Mouse (Mus musculus) frontal cortex, adult 2 months (tissue): ENCODE results near the gene Slc38a4. TPM values are rescaled to one million over a fixed set of nuclear protein-coding genes. Genes with fewer than 3 reads are reported as not detected.

Experiments used
- DNase-seq, 2 experiments: peaks; one replicate each; pipeline ENCODE4 v3.0.0; 2022; ENCODE audit warnings: low spot score in 1 of 2; ENCODE audit errors: extremely low spot score in 1 of 2
- polyA plus RNA-seq: library from polyadenylated mRNA; depleted of rRNA; stranded (reverse); fragments of >200 nt; gene quantifications from 2 replicates; pipeline ENCODE4 v1.2.3, GENCODE M21; 2012

Gene Slc38a4
- polyA plus RNA-seq, 1 experiment, result 1.3 TPM

DNA sequence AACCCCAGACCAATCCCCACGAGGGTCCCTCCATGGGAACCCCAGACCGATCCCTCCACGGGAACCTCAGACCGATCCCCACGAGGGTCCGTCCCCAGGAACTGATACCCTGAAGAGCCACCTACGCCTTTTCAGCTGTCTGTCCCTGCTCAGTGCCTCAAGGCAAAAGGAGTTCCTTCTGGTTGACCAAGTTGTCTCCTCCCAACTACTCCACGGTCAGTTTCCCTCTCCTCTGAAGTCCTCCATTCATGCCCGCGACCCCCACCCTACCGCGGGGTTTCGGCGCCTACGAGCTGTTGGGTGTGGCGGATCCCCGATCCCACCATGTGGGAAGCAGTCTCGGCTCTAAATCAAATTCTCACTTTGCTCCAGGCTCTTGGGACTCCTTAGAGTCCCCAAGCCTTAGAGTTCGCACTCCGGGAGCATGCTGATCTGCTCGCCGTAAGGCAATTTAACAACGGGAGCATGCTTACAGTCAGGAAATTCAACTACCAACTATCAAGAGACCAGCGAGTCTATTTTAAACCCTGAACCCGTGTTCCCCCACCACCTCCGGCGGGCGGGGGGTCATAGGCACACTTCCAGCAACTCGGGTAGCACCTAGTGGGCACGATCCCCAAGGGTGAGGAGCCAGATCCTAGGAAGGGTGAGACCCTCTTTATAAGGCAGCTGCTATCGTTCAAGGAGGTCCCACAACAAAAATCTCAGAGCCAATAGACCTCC lies 828 bp downstream of the Slc38a4 start:
- no peak for DNase-seq

DNA sequence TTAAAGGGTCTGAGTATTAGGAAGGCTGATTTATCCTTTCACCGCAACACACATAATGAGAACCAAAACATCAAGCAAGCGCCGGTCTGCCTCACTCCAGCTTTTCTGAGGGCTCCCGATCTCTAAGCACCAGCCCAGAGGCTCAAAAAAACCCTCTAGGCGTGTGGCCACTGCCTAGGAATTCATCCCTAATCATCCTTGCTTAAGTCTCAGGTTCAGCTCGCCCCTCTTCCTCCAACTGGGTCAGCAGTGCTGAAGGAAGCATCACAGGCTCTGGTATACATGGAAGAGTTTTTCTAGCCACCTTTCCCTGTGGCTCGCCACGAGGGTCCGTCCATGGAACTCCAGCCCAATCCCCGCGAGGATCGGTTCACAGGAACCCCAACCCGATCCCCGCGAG lies 1.6 kb downstream of the Slc38a4 start:
- no peak for DNase-seq

DNA sequence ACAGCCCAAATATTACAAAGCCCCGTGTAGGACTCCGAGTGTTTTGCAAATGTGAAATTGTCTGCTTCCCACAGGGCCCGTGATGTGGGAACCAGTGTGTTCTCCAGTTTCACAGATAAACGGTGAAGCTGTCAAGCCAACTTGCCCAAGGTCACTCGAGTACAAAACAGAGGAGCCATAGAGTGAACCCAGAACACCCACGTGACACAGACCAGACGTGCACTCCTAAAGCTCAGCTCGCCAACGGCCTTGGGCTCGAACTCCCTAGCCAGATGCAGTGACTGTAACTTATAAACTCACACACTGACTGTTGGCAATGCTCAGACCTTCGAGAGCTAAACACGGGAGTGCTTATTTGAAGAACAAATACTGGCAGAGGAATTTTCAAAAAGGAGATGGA lies 5.3 kb downstream of the Slc38a4 start:
- no peak for DNase-seq

DNA sequence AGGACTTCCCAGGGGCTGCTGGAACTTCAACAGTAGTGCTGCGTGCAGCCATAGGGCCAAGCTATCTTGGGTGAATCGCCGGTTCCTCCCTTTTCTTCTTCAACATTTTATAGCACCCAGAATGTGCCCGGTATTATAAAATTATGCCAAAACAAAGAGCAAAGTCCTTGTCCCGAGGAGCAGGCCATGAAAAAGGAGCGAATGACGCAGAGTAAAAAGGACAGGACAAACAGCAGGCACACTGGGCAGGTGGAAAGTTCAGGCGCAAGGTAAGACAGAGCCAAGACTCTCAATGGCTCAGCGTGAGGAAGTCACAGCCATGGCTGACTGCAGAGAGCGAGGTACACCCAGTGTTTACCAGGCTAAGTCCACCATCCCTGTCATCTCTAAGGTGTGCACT lies 5.7 kb downstream of the Slc38a4 start:
- DNase-seq, result no peak

DNA sequence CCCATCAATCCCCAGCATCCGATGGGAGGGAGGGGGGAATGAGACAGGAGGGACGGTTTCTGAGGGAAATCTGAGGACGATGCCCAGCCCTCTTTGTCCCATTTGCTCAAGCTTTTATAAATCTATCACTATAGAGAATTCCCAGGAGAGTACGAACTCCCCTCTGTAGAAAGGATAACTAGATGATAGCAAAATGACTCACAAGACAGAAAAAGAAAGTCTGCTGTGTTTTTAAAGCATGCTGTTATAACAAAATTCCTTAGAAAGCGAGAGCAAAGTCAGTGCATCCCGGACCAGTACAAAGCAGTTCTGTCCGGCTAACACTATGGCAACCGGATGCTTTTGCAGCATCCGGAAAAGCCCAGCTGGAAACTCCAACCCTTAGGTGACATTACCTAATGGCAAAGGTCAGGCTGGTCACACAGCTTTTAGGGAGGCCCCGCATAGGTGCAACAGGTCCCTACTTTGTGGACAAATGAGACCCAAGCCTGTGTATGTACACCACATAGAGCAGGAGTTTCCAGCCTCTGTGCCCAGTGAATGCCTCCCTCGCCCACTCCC lies 6.4 kb downstream of the Slc38a4 start:
- no peak for DNase-seq

DNA sequence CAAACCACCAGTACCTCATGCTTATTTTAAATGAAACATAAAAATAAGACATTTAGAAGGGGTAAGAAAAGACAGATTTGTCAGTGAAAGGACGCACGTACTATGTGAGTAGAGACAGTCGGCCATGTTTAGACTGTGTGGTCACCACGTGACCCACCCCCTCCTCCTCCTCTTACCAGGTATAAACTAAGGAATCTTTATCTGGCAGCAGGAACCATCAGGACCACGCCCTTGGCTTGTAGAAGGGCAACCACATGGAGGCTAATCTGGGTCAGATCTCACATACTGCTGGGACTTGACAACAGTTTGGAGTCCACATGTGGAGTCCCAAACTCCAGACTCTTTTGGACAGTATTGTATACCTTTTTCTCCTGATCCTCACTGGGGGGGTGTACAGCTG lies 7.5 kb downstream of the Slc38a4 start:
- no peak for DNase-seq

DNA sequence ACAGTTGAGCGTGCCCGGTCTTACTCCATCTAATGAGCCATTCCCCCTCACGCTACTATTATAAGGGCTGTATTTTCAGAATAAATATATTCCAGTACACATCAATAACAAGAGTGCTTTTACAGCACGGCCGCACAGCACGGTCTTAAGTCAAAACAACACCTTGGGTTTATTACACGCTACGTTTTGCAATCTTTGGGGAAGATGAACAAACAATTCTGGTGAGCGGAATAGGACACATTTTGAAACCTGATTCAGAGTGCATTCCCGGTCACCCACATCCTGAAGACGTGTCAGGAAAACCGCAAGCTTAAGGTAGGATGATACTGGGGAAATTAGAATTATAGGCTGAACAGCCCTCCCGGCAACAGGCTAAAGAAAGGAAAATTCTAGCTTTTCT lies 11.8 kb downstream of the Slc38a4 start:
- DNase-seq, result no peak

DNA sequence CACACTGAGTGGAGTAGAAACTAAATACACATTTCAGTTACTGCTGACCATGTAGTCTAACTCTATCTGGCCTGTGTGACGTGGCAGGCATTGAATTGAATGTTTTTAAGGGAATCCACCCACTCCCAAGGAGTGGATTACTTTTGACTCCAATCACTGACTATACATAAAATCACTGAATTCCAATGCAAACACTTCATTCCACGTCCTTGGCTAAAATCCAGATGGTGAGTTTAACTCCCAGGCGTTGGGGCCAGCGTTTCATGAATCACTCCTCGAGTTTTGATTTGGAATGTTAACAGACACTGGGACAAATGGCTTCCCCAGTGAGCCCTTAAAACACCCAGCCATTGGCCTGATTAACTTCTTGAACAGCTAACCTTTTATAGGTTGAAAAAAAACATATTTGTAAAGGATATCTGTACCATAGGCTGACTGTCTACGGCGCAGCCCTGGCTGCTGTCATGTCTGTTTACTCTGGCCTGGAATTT lies 13.7 kb downstream of the Slc38a4 start:
- DNase-seq, result peak in 1 of 2 experiments; percentile 5

DNA sequence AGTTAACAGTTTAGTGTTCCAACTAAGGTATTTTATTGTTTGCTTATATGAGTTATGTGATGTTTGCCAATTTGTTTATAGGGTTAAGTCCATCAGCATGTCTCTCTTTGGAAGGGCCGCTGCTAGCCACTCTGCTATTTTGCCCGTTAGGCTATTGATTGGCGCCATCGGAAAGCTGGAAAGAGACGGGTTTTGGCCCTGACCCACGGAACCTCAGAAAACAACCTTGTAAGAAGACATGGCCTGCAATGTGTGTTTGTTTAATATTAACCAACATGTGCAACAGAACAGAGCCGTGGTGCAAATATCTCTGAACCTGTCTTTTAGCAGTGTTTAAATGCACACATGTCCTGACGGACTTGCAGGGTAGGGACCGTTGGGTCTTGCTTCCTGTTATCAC lies 14.6 kb downstream of the Slc38a4 start:
- DNase-seq, result no peak

DNA sequence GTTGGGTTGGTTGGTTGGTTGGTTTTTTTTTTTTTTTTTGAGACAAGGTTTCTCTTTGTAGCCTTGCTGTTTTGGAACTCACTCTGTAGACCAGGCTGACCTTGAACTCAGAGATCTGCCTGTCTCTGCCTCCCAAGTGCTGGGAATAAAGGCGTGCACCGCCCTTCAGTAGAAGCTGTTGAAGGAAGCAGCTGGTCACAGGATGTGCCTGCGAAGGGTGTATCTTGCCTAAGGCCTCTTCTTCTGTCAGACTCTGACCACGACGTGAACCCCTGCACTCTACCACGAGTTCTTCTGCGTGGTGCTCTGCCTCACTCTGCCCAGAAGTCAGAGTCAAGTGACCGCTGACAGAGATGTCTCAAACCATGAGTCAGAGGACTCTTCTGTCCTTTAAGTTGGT lies 18.0 kb downstream of the Slc38a4 start:
- no peak for DNase-seq

DNA sequence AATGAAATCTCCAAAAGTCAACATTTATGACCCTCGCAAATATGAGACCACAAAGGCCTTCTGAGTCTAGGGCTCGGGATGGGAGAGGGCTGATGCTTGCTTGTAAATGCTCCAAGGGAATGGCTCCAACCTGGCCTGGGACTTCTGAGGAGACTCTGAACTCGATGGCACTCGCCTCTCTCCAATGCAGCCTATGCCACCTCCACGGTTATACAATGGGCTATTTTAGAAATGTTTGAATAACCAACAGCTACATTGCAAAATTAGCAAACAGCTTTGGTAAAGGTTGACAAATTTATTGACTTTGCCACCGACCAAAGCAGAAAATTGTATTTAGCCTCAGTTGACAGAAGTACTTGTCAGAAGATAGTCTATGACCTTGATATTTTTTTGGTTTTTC lies 19.9 kb downstream of the Slc38a4 start:
- DNase-seq, result no peak

DNA sequence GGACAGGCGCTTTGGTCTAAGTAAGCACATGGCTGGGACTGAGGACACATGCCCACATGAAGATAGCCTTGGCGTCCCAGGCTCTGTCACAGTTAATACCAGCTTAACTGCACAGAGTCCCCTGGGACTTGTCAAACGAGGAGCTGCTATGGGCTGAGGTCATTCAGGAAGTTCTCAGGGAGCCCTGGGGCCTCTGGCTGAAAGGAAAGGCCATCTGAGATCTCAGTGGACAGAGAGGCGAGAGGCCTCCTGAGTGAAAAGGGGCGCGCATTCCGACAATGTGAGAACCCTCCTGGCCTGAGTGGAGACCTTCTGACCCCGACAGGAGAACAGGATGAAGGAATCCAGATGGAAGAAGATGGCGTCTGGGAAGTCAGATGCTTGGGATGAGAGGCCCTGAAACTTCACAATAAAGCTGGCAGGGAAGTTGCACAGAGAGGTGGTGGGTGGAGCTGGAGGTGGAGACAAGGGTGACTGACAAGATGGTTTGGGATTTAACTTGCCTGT lies 22.2 kb downstream of the Slc38a4 start:
- no peak for DNase-seq

DNA sequence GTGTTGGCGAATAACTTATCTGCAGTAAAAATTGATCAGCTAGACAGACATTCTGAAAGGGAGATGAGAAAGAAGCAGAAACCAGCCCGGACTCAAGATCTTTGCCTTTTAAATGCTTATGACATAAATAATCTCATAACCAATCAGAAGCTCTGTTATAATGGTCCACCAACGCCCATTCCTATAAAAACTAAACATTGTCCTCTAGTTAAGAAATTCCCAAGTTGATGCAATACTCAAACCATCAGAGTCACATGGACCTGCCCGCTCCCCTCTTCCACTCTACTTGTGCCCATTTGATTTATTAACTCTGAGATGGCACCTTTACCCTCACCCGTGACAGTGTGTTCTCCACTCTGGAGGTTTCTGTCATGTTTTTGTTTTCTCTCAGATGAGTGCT lies 23.9 kb downstream of the Slc38a4 start:
- DNase-seq, result no peak

DNA sequence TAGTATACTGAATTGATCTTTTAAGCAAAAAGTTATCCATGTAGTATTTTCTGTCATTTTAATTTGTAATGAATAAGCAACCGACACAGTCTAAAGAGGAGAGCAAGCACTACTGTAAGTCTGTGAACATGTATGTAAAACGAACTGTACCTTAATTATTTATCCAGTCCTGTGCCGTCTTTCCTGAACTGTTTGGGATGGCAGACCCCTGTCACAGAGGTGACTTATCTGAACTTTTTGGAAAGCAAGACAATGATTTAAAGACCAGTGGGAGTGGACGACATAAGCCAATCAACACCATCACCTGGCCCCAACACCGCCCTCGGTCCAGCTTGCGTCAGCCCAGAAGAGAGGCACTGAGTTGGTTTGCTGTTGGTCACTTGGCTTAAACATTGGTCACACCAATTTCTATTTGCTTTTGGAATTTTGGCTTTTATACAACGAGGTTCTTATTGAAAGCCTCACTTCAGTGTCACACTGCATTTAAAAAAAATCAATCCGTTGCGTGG lies 24.7 kb downstream of the Slc38a4 start:
- no peak for DNase-seq

DNA sequence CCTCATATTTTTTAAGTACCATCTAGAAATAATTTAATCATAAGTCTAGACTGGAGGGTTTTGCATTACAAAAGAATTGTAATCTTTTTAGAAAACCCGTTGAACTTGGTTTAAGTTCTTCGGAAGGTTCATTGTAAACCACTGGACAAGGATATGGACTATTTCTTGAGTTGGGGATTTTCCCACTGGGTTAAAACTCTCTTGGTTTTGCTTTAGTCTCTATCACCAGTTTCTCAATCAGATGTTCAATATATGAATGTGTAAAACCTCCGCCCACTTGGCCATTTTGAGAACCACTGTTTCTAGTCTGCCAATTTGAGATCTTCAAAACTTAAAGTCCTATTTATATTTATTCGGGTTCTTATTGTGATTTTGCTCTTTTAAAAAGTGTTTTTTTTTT lies 25.6 kb downstream of the Slc38a4 start:
- DNase-seq, result no peak

DNA sequence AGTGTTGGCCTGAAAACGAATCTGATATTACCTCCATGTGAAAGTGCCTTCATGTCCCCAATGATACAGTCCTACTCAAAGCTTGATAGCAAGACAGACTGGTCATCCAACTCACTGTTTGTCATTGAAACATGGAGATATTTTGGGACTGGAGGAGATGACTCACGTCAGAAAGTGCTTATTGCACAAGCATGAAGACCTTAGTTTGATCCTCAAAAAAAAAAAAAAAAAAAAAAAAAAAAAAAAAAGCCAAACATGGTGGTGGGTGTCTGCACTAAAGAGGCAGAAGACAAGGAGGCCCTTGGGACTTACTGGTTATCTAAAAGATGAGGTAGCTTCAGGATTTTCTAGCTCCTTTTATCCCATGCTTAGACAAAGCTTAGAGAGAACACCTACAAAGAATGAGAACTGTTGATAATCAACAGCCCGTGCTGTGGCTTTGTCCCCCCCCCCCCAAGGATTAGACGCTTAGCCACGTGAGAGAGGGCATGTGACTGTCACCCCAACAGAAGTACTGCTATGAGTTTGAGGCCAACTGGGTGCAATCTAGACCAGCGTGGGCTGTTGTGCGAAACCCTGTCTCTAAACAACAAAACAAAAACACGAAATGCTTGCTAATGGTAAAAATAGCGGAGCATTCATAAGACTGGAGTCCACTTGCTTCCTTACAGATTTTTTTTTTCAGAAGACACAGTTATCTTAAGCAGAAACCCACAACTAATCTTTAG lies 26.5 kb downstream of the Slc38a4 start:
- no peak for DNase-seq

DNA sequence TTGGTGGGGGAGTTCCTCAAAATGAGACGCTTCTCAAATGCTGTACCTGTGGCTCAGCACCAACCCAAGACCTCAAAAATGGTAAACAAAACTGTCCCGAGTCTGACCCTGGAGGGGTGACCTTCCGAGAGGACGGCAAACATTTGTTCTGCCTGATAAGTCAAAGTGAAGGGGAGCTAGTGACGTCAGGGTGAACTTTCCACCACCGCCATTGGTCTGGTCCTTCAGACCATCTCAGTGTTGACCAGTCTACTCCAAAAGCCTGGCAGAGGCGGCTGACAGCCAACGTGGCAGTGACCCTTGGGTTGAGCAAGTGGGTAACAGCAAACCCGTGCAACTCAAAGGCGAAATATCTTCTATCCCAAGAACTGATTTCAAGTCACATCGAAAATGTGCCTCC lies 27.1 kb downstream of the Slc38a4 start:
- DNase-seq, result no peak

DNA sequence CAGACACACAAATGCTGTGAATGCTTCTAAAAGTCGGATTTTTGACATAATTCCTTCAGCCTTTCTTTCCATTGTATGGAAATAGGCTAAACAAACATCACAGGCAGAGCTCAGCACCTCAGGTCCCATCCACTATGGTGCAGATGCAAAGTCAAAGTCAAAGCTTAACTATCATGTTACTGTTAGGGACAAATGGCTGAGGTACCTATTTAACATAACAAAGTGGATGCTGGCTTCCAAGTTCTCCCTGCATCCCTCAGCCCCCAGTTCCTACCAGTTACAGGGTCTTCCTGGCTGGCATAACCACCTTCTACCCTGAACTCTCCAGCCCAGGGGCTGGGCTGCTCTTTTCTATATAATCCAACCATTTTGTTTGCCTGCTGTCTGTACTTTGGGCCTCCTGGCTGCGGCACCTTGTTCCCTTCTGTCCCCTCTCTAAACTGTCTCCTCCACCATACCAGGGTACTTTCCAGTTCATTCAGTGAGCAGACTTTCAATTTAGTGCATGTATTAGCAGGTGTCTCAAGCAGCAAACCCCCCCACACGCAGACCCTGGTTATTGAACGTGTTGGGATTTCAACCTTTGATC lies 27.6 kb downstream of the Slc38a4 start:
- DNase-seq, result no peak

DNA sequence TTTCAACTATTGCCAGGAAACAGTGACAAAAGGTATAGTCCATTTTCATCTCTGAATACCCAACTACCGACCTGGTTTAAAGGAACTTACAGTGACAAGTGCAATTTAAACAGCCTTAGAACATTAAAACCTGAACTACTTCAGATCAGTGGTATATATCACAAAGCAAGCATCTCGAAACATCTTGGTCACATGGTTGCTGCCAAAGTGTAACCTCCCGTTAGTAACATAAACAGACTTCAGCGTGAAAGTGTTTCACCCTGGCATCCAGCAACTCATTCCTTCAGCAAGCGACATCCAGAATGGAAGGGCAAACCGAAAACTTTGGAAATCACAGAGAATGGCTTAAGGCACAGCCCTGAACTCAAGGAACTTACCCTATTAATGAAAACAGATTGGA lies 29.1 kb downstream of the Slc38a4 start:
- no peak for DNase-seq

DNA sequence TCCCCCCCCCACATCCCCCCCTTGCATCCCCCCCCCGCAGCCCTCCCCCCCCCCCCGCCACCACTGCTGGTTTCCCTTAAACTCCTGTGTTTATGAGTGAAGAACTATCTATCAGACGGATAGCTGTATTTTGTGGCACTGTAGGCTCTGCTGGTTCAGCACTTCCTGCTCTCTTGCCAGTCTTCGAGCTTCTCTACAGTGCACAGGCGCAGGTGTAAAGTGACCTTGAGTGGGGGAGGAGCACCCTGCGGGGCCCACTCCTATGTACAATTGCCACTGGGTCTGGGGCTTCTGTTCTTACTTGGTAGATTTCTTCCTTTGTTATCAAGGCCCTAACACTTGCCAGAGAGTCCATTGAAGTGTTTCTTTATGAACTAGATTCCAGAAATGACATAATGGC lies 33.0 kb downstream of the Slc38a4 start:
- DNase-seq, result no peak

DNA sequence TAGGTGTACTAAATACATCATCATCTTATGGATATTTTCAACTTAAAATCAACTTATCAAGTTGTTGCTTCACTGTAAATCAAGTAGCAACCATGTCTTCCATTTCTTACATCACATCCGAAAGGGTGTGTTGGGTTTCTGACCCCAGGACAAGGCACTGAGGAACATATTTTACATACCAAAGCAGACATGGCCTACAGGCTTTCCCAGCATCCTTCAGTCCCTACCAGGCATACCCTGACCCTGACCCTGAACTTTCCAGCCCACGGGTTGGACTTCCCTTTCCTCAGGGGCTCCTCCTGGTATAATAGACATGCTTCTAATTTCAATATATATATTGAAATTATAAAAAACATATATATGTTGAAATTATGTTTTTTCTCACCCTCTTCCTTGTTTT lies 33.5 kb downstream of the Slc38a4 start:
- no peak for DNase-seq
